Mouse (Mus musculus): Measurements from ENCODE around the gene Scamp4.
"Not testable (repeated sequence)": the region's sequence is repeated elsewhere in the genome, so short reads cannot be mapped to it uniquely, and the experiment has no call there.

Scamp4 gene

GRCm38 (mm10) chr10:80610116-80610785 lies 7.6 kb downstream of the Scamp4 start:
- no peak for DNase-seq (ENCODE audit: low read depth, low spot score)

- no peak for DNase-seq (ENCODE audit: low read depth, low spot score)
Observed at GRCm38 (mm10) chr10:80611024-80611423, 8.4 kb downstream of the Scamp4 start.

- DNase-seq (ENCODE audit: low read depth, low spot score) = no peak
Observed at GRCm38 (mm10) chr10:80611905-80612304, 9.2 kb downstream of the Scamp4 start.

GRCm38 (mm10) chr10:80613821-80614220 lies 11.1 kb downstream of the Scamp4 start:
- no peak for DNase-seq (ENCODE audit: low read depth, low spot score)

- DNase-seq (ENCODE audit: low read depth, low spot score) = no peak
Observed at GRCm38 (mm10) chr10:80614351-80614750, 11.7 kb downstream of the Scamp4 start.

GRCm38 (mm10) chr10:80618181-80618580 lies 15.5 kb downstream of the Scamp4 start:
- no peak for DNase-seq (ENCODE audit: low read depth, low spot score)

- peak; percentile 60 for DNase-seq (ENCODE audit: low read depth, low spot score)
Observed at GRCm38 (mm10) chr10:80619465-80620244, 17.0 kb downstream of the Scamp4 start.

- DNase-seq (ENCODE audit: low read depth, low spot score) = no peak
Observed at GRCm38 (mm10) chr10:80620365-80620764, 17.7 kb downstream of the Scamp4 start.

GRCm38 (mm10) chr10:80620796-80621689 lies 18.4 kb downstream of the Scamp4 start:
- no peak for DNase-seq (ENCODE audit: low read depth, low spot score)

GRCm38 (mm10) chr10:80621690-80621939 lies 18.9 kb downstream of the Scamp4 start:
- DNase-seq (ENCODE audit: low read depth, low spot score) = no peak

GRCm38 (mm10) chr10:80621940-80622660 lies 19.4 kb downstream of the Scamp4 start:
- DNase-seq (ENCODE audit: low read depth, low spot score) = peak; percentile 100

GRCm38 (mm10) chr10:80622661-80623456 lies 20.2 kb downstream of the Scamp4 start, which contains the start of gene Csnk1g2:
Gene Csnk1g2 (plus strand): TSS chr10:80622838.
- no peak for DNase-seq (ENCODE audit: low read depth, low spot score)

GRCm38 (mm10) chr10:80623457-80624191 lies 21.0 kb downstream of the Scamp4 start:
- no peak for DNase-seq (ENCODE audit: low read depth, low spot score)

GRCm38 (mm10) chr10:80625764-80626163 lies 23.1 kb downstream of the Scamp4 start:
- no peak for DNase-seq (ENCODE audit: low read depth, low spot score)

GRCm38 (mm10) chr10:80627685-80628084 lies 25.0 kb downstream of the Scamp4 start:
- DNase-seq (ENCODE audit: low read depth, low spot score) = no peak

- DNase-seq (ENCODE audit: low read depth, low spot score) = no peak
Observed at GRCm38 (mm10) chr10:80628925-80629324, 26.3 kb downstream of the Scamp4 start.

- no peak for DNase-seq (ENCODE audit: low read depth, low spot score)
Observed at GRCm38 (mm10) chr10:80635345-80635744, 32.7 kb downstream of the Scamp4 start.

- no peak for DNase-seq (ENCODE audit: low read depth, low spot score)
Observed at GRCm38 (mm10) chr10:80646936-80647335, 44.3 kb downstream of the Scamp4 start.

- DNase-seq (ENCODE audit: low read depth, low spot score) = not testable (repeated sequence)
Observed at GRCm38 (mm10) chr10:80649910-80650309, 47.2 kb downstream of the Scamp4 start.

GRCm38 (mm10) chr10:80650392-80650791 lies 47.7 kb downstream of the Scamp4 start:
- DNase-seq (ENCODE audit: low read depth, low spot score) = no peak
